Mouse (Mus musculus): Measurements from ENCODE around the gene Kdf1.

DNA sequence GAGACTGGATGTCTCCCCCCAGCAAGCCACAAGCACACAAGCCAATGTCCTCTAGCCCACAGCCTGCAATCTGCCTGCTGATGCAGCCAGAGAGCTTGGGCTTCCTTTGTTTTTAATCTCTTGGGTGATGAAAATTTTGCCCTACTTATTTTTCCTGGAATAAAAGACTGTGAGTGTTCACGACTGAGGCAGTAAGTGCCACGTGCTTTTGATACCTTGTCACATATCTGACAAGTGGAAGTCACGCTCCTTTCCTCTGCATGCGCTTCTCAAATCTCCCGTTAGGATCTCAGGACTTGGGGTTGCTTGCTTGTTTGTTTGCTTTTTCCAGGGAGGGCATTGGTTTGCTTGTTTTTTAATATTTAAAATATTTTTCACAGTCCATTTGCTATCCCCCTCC is 14.5 kb upstream of the Kdf1 start:
- TF ChIP-seq POLR2A (IDR thresholded peaks at IDR 0.05; ENCODE audit: insufficient read length, low read depth) (no peak), MAX (IDR thresholded peaks at IDR 0.05; ENCODE audit: low read depth) (no peak), MYOG (IDR thresholded peaks at IDR 0.05; ENCODE audit: control insufficient read depth in 1 of 3, insufficient read depth in 1 of 3, insufficient read length in 2 of 3, low read depth in 2 of 3) (no peak), TCF12 (IDR thresholded peaks at IDR 0.05; ENCODE audit: insufficient read depth, poor library complexity, severe bottlenecking) (no peak), POLR2AphosphoS2 (IDR thresholded peaks at IDR 0.05; ENCODE audit: insufficient read length, low read depth) (no peak), USF1 (IDR thresholded peaks at IDR 0.05; ENCODE audit: low read depth) (no peak), TCF3 (IDR thresholded peaks at IDR 0.05; ENCODE audit: insufficient read length, low read depth) (no peak), E2F4 (IDR thresholded peaks at IDR 0.05; ENCODE audit: insufficient read depth) (no peak), SRF (IDR thresholded peaks at IDR 0.05; ENCODE audit: control insufficient read depth, insufficient read length, low read depth) (no peak), MYOD1 (IDR thresholded peaks at IDR 0.05; ENCODE audit: control insufficient read depth in 1 of 3, insufficient read length in 2 of 3, low read depth in 2 of 3) (no peak), REST (IDR thresholded peaks at IDR 0.05; ENCODE audit: insufficient read depth, insufficient read length) (no peak)
